Mouse (Mus musculus) testis, postnatal 14 days (tissue): ENCODE results near the gene Slc2a1.

Experiments
- DNase-seq: peaks from one replicate; pipeline ENCODE4 v3.0.0; 2021; ENCODE audit warnings: low spot score

The Slc2a1 gene

DNA sequence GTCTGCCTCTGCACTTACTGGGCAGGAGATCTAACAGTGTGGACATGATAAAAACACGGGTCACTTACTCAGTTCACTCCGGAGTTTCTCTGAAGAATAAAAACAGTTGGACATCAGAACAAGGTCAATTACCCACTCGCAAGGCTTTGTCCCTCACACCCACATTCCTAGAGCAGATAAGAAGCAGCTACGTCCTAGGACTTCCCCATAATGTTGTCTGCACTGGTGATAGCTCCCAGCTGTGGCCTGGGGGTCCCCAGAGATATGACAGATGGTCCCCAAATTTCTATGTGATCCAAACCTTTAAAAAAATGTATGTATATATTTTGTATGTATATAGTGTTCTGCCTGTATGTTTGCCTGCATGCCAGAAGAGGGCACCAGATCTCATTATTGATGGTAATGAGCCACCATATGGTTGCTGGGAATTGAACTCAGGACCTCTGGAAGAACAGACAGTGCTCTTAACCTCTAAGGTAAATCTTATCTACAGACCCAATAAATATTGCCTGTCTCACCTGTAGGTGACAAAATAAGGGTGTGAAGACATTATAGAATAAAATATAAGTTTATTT is 71.7 kb downstream of the Slc2a1 start:
- no peak for DNase-seq

- no peak for DNase-seq
These were observed 72.9 kb downstream of the Slc2a1 start for GRCm38 (mm10) chr4:119181456-119181855.

- DNase-seq = no peak
These were observed 75.0 kb downstream of the Slc2a1 start for GRCm38 (mm10) chr4:119183525-119183924.

DNA sequence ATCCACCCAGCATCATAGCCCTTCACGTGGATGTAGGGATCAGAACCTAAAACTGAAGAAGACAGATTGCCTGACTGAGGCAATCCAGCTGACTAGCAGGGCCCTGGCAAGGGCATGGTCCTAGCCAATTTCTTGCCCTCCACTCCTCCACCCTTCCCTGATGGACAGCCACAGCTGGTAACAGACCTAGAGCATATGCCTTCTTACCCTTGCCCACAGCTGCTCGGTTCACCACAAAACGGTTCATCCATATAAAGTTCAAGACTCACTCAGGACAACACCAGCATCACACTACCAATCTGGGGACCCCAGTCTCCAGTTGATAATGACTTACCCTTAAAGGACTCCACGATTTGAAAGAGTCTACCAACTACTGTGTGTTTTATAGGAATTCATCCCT is 77.3 kb downstream of the Slc2a1 start:
- no peak for DNase-seq
